Mouse (Mus musculus) hindbrain, embryonic 16.5 days (tissue): ENCODE measurements around the gene Aldh3a2. TPM values are rescaled to one million over a fixed set of nuclear protein-coding genes. Genes with fewer than 3 reads are reported as not detected.

ENCODE experiments used
- ATAC-seq: fragments of 200-750 bp; cut with Nextera tagmentation; 2 replicates; pipeline ENCODE4 v1.8.0; 2017; ENCODE audit warnings: moderate TSS enrichment, moderate library complexity
- H3K27ac ChIP-seq: fragments of 300-500 bp; sonication (generic); 2 replicates; pipeline ENCODE4 v1.5.1; 2014; ENCODE audit warnings: low read depth, mild to moderate bottlenecking, control low read depth, low read length, moderate library complexity
- H3K27me3 ChIP-seq: fragments of 300-500 bp; sonication (generic); replicated peaks from 2 replicates; pipeline ENCODE4 v1.6.1; 2014; ENCODE audit warnings: low read length; ENCODE audit not compliant: control insufficient read depth, insufficient read depth
- H3K36me3 ChIP-seq: fragments of 300-500 bp; sonication (generic); 2 replicates; pipeline ENCODE4 v1.6.1; 2014; ENCODE audit warnings: mild to moderate bottlenecking, low read length, moderate library complexity, mixed read lengths; ENCODE audit not compliant: control insufficient read depth, insufficient read depth
- H3K4me1 ChIP-seq: fragments of 300-500 bp; sonication (generic); 2 replicates; pipeline ENCODE4 v1.6.1; 2014; ENCODE audit warnings: low read depth, low read length; ENCODE audit not compliant: control insufficient read depth, insufficient read depth
- H3K4me2 ChIP-seq: fragments of 300-500 bp; sonication (generic); 2 replicates; pipeline ENCODE4 v1.6.1; 2014; ENCODE audit warnings: mild to moderate bottlenecking, low read length, control low read depth, moderate library complexity
- H3K4me3 ChIP-seq: fragments of 300-500 bp; sonication (generic); 2 replicates; pipeline ENCODE4 v1.5.1; 2014; ENCODE audit warnings: mild to moderate bottlenecking, low read length, control low read depth, moderate library complexity
- H3K9ac ChIP-seq: fragments of 300-500 bp; sonication (generic); 2 replicates; pipeline ENCODE4 v1.6.1; 2014; ENCODE audit warnings: low read depth, mild to moderate bottlenecking, control low read depth, low read length, moderate library complexity
- H3K9me3 ChIP-seq: fragments of 300-500 bp; sonication (generic); 2 replicates; pipeline ENCODE4 v1.6.1; 2014; ENCODE audit warnings: mild to moderate bottlenecking, low read length, moderate library complexity; ENCODE audit not compliant: control insufficient read depth
- WGBS: fragments of 180-500 bp; shearing (Covaris S2); extraction: QIAGEN DNeasy Blood & Tissue Kit; methylation state at CpG from one replicate; pipeline ENCODE4 v1.1.7; 2014; 5-methylcytosine and 5-hydroxymethylcytosine counted together
- polyA plus RNA-seq: library from polyadenylated mRNA; unstranded; fragments of >200 nt; fragmentation: Nextera tagmentation; extraction: Ambion mirVana; gene quantifications from 2 replicates; pipeline ENCODE4 v1.2.1, GENCODE M21; 2015

The Aldh3a2 gene
- polyA plus RNA-seq, 1 experiment from 2014 or later: 35.8 TPM

GRCm38 (mm10) chr11:61225511-61225910 is 41.8 kb downstream of the Aldh3a2 start:
- WGBS: 76% methylated on average over 4 of the region's 4 CpGs
- Histone ChIP-seq H3K27me3 (no peaks in the 10 kb centered on the region), H3K4me3 (no peak overlapping the region), H3K4me2 (no peak overlapping the region), H3K27ac (no peak overlapping the region; the same call in 1 of the 2 replicates), H3K4me1 (no peaks in the 10 kb centered on the region), H3K9me3 (no peaks in the 10 kb centered on the region), H3K36me3 (no peaks in the 10 kb centered on the region), H3K9ac (no peak overlapping the region)
- no peak for ATAC-seq

GRCm38 (mm10) chr11:61224907-61225306 is 42.4 kb downstream of the Aldh3a2 start:
- Histone ChIP-seq H3K27ac (no peak overlapping the region), H3K4me1 (no peaks in the 10 kb centered on the region), H3K9me3 (no peaks in the 10 kb centered on the region), H3K4me3 (no peak overlapping the region), H3K27me3 (no peaks in the 10 kb centered on the region), H3K9ac (no peak overlapping the region), H3K36me3 (no peaks in the 10 kb centered on the region), H3K4me2 (no peak overlapping the region)
- 94% methylated on average over 10 of the region's 10 CpGs for WGBS
- ATAC-seq: no peak

- Histone ChIP-seq H3K27ac (no peak overlapping the region), H3K4me3 (no peak overlapping the region), H3K4me2 (no peak overlapping the region), H3K9me3 (no peaks in the 10 kb centered on the region), H3K9ac (no peak overlapping the region), H3K4me1 (no peaks in the 10 kb centered on the region), H3K36me3 (no peaks in the 10 kb centered on the region), H3K27me3 (no peaks in the 10 kb centered on the region)
- WGBS: 80% methylated on average over 6 of the region's 6 CpGs
- ATAC-seq: no peak
These were observed 43.0 kb downstream of the Aldh3a2 start for GRCm38 (mm10) chr11:61224234-61224744.

- Histone ChIP-seq H3K4me2 (no peak overlapping the region), H3K27me3 (no peaks in the 10 kb centered on the region), H3K27ac (no peak overlapping the region), H3K9ac (no peak overlapping the region), H3K4me1 (no peaks in the 10 kb centered on the region), H3K4me3 (no peak overlapping the region), H3K36me3 (no peaks in the 10 kb centered on the region), H3K9me3 (no peaks in the 10 kb centered on the region)
- ATAC-seq: no peak
- 94% methylated on average over 9 of the region's 9 CpGs for WGBS
These were observed 44.1 kb downstream of the Aldh3a2 start for GRCm38 (mm10) chr11:61222971-61223745.

GRCm38 (mm10) chr11:61222007-61222406 is 45.3 kb downstream of the Aldh3a2 start:
- 77% methylated on average over 1 of the region's 1 CpGs for WGBS

GRCm38 (mm10) chr11:61220156-61220881 is 46.9 kb downstream of the Aldh3a2 start:
- WGBS: 73% methylated on average over 9 of the region's 9 CpGs
- H3K27me3 ChIP-seq: no peaks in the 10 kb centered on the region
- H3K9me3 ChIP-seq: no peaks in the 10 kb centered on the region
- no peak overlapping the region for H3K4me3 ChIP-seq
- no peak overlapping the region for H3K4me2 ChIP-seq
- ATAC-seq: no peak
- no peaks in the 10 kb centered on the region for H3K36me3 ChIP-seq
- H3K9ac ChIP-seq: no peak overlapping the region
- H3K27ac ChIP-seq: no peak overlapping the region
- H3K4me1 ChIP-seq: no peaks in the 10 kb centered on the region

More at GRCm38 (mm10) chr11:61222007-61222406, 45.3 kb downstream of the Aldh3a2 start:
- Histone ChIP-seq H3K27me3 (no peaks in the 10 kb centered on the region), H3K9me3 (no peaks in the 10 kb centered on the region), H3K9ac (no peak overlapping the region), H3K27ac (no peak overlapping the region), H3K4me2 (no peak overlapping the region), H3K4me1 (no peaks in the 10 kb centered on the region), H3K36me3 (no peaks in the 10 kb centered on the region), H3K4me3 (no peak overlapping the region)
- no peak for ATAC-seq

- H3K4me1 ChIP-seq: no peaks in the 10 kb centered on the region
- H3K27me3 ChIP-seq: no peaks in the 10 kb centered on the region
- no peaks in the 10 kb centered on the region for H3K9me3 ChIP-seq
- no peak overlapping the region for H3K4me3 ChIP-seq
- H3K36me3 ChIP-seq: no peaks in the 10 kb centered on the region
- H3K27ac ChIP-seq: no peak overlapping the region
- ATAC-seq: no peak
- no peak overlapping the region for H3K4me2 ChIP-seq
- H3K9ac ChIP-seq: no peak overlapping the region
- 93% methylated on average over 3 of the region's 3 CpGs for WGBS
These were observed 51.3 kb downstream of the Aldh3a2 start for GRCm38 (mm10) chr11:61215936-61216335.

- no peak overlapping the region for H3K4me3 ChIP-seq
- 35% methylated on average over 20 of the region's 20 CpGs for WGBS
- no peaks in the 10 kb centered on the region for H3K4me1 ChIP-seq
- H3K27me3 ChIP-seq: no peaks in the 10 kb centered on the region
- H3K9me3 ChIP-seq: no peaks in the 10 kb centered on the region
- H3K4me2 ChIP-seq: no peak overlapping the region
- H3K9ac ChIP-seq: no peak overlapping the region
- H3K27ac ChIP-seq: no peak overlapping the region
- ATAC-seq: no peak
- H3K36me3 ChIP-seq: no peaks in the 10 kb centered on the region
These were observed 55.2 kb downstream of the Aldh3a2 start for GRCm38 (mm10) chr11:61212102-61212501.

- Histone ChIP-seq H3K4me2 (no peak overlapping the region), H3K27ac (no peak overlapping the region), H3K9me3 (no peaks in the 10 kb centered on the region), H3K9ac (no peak overlapping the region), H3K4me3 (no peak overlapping the region), H3K27me3 (no peaks in the 10 kb centered on the region), H3K36me3 (no peaks in the 10 kb centered on the region), H3K4me1 (no peaks in the 10 kb centered on the region)
- 81% methylated on average over 10 of the region's 10 CpGs for WGBS
- no peak for ATAC-seq
These were observed 58.9 kb downstream of the Aldh3a2 start for GRCm38 (mm10) chr11:61208316-61208715.
